Mouse (Mus musculus): ENCODE measurements around the gene Krt86.
A peak's percentile ranks its signal among the peaks of the same experiment; 100 is the strongest.
"Not testable (repeated sequence)": the region's sequence is repeated elsewhere in the genome, so short reads cannot be mapped to it uniquely, and the experiment has no call there.

Krt86 gene

DNA sequence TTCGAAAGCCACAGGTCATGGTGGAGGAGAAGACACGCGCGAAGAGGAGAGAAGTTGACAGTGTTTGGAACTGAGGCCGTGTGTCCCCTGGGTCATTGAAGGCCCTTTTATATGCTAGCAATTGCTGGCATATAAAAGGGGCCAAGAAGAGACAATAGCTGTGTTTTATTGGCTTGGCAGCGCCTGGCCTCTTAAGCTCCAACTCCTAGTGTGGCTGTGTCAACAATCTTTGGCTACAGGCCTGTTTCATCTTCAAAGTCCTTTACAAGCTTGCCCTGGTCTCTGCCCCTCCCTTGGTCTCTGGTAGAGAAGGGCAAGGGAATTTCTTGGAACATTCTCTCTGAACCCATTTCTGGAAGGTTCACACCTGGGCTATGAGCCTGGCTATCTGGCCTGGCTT lies 18.2 kb downstream of the Krt86 start, which contains the start of gene Krt83:
Krt83 (minus strand) TSS at position 82 of the 400 bp plus-strand sequence.
- DNase-seq (ENCODE audit: extremely low read depth, insufficient read length, low spot score): no peak

DNA sequence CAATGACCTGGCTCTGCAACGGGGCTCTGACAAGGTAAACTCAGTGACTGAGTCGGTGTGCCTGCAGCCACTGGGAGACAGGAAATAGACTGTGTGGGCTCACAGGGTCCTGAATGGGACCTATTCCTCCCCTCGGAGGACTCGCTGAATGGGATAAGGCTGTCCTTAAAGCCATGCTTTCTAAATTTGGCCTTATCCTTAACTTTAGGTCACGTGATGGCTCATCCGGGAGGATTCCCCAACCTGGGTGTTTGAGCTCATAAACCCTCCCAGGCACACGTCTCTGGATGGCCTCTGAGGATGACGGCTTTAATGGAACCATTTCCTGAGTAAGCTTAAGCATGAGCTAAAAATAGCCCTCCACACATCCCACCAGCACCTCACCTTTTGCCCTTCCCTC lies 19.4 kb downstream of the Krt86 start:
- DNase-seq (ENCODE audit: extremely low read depth, insufficient read length, low spot score): no peak

DNA sequence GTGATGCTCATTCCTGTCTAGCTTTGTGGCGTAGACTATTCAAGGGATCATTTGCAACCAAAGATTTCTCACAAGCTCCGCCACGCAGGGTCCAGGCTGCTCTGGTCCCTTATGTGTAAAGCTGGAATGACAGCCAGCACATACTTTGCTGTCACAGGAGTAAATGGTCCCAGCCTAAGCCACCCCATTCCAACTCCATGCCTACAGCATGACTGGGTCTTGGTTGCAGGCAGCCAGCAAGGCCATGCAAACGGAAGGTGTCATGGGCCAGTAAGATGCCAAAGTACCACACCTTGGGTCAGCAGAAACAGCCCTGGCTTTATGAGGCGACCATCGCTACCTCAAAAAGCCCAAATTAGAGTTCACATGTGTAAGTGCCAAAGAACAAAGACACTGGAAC lies 20.4 kb downstream of the Krt86 start:
- no peak for DNase-seq (ENCODE audit: extremely low read depth, insufficient read length, low spot score)

DNA sequence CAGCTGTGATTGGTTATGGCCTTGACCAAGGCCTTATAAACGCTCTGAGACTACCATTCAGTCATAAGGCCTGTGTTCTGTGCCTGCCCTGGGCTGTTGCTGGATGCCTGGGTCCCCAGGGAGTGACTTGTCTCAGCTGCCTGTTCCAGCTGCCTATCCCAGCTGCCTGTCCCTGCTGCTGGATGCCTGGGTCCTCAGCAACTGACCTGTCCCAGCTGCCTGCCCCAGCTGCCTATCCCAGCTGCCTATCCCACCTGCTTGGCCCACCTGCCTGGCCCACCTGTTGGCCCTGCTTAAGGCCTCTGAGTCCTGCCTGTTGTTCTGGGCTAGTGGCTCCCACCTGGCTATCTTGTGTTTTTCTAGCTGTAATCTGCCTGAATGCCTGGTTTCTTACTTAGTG lies 20.9 kb downstream of the Krt86 start:
- peak; percentile 23 for DNase-seq (ENCODE audit: extremely low read depth, insufficient read length, low spot score)

DNA sequence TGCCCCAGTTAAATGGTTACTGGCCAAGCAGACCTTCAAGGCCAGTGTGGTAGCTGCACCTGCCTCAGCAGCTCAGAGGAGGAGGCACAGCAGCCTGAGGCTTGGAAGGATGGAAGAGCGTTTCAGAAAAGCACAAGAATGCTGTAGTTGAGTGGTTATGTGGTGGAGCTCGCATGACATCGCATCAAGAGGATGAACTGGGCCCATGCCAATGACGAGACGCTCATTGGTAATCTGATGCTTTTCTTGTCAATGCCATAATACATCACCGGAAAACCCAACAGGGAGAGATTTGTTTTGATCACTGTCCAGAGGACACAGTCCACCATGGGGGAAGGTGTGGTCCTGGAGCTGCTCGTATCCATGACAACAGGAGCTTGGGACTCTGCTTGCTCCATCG lies 22.0 kb downstream of the Krt86 start:
- no peak for DNase-seq (ENCODE audit: extremely low read depth, insufficient read length, low spot score)

DNA sequence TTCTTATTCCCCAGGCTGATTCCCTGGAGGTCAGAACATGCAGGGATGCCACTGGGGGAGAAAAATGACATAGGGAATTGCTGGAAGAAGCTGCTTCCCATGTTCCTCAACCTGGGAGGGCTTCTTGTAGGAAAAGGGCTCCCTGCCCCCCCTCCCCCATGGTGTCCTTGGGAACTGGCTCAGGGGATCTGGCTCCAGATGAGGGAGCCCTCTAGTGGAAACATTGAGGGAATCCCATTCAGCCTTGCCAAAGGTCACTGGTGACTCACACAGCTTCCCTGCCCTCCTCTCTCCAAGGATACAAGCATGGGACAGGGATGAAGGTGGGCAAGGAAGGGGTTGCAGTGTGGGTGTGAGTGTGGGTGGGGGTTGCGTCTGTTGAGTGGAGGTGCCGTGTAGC lies 23.9 kb downstream of the Krt86 start:
- DNase-seq (ENCODE audit: extremely low read depth, insufficient read length, low spot score): peak; percentile 62

DNA sequence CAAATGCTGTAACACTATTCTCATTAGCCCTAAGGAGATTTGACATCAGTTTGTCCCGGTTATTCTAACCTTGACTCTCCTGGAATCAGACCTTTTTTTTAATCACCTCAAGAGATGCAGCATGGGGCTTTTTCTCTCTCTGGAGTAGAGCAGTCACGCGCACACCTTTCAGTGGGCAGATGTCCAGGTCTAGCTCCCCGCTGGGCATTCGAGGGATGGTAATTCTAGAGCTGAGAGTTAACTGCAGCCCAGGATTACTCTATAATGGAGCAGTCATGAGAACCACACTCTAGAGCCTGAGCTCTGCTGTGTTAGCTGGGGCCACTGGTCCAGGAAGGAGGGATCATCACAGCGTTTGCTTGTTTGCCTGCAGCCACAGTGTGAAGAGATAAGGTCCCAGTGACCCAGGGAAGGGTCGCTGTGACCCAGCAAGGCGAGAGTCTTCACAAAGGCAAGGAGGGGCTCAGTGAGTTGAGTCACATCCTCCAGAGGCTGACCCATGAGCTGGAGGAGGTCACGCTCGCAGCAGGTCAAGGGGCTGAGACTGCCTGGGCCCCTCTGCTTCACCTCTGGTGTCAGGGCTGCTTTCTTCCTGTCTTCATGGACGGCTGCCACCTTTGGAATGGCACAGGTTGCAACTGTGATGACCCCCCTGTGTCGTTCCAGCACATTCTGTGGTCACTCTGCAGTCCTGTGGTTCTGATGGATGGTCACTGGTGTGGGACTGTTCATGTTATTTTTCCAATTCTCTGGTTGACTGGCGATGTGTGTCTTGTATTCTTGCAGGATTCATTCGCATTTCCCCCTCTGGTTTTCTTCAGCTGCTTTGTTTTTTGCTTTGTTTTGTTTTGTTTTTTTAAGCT lies 33.8 kb downstream of the Krt86 start:
- no peak for DNase-seq (ENCODE audit: extremely low read depth, insufficient read length, low spot score)

DNA sequence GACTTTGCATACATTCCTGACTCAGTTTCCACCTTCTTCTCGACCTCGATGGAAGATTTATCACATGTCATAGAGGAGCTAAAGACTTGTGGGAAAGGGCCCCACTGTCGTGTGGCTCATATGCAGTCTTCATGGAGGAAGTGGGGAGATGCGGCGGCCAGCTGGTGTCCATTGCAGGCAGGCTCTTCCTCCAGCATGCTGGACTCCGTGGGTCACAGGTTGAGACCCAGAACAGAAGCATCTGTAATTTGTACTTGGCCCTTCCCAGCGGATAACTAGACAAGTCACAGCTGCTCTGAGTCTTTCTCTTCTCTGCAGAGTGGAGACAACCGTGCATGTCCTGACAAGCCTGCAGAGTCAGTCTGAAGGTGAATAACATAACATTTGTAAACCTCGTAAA lies 35.0 kb downstream of the Krt86 start:
- DNase-seq (ENCODE audit: extremely low read depth, insufficient read length, low spot score): no peak

DNA sequence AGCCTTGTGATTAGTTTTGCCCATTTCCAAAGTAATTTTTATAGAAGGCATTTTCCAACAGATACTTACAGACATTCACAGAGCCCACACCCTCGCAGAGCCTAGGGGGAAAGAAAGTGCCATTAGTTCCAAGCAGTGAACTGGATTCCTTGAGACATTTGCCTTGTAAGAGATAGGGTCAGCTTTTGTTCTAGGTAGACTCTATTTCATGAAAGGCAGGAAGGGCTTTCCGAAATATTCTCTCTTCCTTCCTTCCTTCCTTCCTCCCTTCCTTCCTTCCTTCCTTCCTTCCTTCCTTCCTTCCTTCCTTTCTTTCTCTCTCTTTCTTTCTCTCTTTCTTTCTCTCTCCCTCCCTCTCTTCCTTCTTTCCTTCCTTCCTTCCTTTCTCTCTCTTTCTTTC lies 43.9 kb downstream of the Krt86 start, which contains the start of gene Gm49425:
Gm49425 (minus strand) TSS at position 101 of the 400 bp plus-strand sequence.
- not testable (repeated sequence) for DNase-seq (ENCODE audit: extremely low read depth, insufficient read length, low spot score)

DNA sequence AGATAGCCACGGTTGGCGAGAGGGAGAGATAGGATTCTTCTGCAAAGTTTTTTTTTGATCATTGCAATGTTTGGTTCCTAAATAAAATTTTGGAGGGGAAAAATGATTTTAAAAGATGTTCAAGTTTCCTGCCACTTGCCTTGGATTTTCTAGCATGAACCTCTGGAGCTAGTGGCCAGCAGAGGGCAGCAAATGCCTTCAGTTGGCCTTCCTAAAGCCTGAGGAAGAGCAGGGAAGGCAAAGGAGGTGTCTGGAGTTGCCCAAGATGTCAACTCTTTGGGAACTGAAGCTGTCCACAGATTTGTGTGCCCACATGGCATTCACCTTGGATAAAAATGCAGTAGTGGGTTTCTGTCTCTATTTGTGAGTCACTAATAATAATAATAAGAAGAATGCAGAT lies 46.5 kb downstream of the Krt86 start:
- no peak for DNase-seq (ENCODE audit: extremely low read depth, insufficient read length, low spot score)

DNA sequence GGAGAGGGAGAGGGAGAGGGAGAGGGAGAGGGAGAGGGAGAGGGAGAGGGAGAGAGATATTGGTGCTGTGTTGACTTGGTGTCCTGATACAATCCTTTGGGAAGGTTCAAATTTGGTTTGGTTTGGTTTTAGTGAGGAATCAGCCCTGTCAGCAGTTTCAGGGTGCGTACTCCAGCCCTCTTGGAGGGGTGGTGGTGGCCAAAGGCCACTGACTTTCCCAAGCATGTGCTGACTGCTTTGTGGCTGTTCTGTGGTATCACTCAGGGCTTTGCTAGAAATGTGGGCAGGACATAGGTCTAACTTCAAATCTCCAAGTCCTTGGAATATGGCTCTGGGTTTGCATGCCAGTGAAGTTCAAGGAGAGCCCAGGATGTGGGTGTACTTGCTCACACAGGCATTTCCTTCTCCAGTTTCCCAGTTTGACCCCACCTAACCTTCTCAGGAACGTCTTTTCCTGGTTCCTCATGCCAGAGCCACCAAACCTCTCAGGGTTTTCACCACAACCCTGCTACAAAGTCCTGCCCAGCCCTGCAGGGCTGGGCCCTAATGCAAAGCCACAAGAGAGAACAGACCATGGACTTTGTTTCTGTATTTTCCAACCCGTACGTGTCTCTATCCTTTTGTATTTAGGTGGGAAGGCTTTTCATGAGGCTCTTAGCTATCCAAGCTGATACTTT lies 49.4 kb downstream of the Krt86 start:
- DNase-seq (ENCODE audit: extremely low read depth, insufficient read length, low spot score): no peak
